Mouse (Mus musculus) cortical plate, adult 2 months (tissue): ENCODE results near the gene Slc30a5. TPM values are rescaled to one million over a fixed set of nuclear protein-coding genes. Genes with fewer than 3 reads are reported as not detected.
"Not testable (repeated sequence)": the region's sequence is repeated elsewhere in the genome, so short reads cannot be mapped to it uniquely, and the experiment has no call there.

ENCODE experiments used
- H3K27ac ChIP-seq: fragments of 200-500 bp; 2 replicates; pipeline ENCODE4 v1.5.1; 2012; ENCODE audit warnings: low read length, control low read depth, inconsistent platforms; ENCODE audit not compliant: insufficient read depth
- H3K4me1 ChIP-seq: fragments of 200-500 bp; 2 replicates; pipeline ENCODE4 v1.6.1; 2011; ENCODE audit warnings: low read length; ENCODE audit not compliant: control insufficient read depth, insufficient read depth
- H3K4me3 ChIP-seq: fragments of 200-500 bp; 2 replicates; pipeline ENCODE4 v1.5.1; 2011; ENCODE audit warnings: mild to moderate bottlenecking, low read length, control low read depth; ENCODE audit not compliant: insufficient read depth
- CTCF ChIP-seq: fragments of 200-500 bp; IDR thresholded peaks from 2 replicates; pipeline ENCODE4 v1.5.1; 2011; ENCODE audit warnings: mild to moderate bottlenecking, control low read depth, low read length; ENCODE audit not compliant: insufficient read depth; ENCODE audit errors: extremely low read depth
- POLR2A ChIP-seq: fragments of 200-500 bp; IDR thresholded peaks from 2 replicates; pipeline ENCODE4 v1.6.1; 2011; ENCODE audit warnings: mild to moderate bottlenecking, low read length, control low read depth; ENCODE audit not compliant: insufficient read depth; ENCODE audit errors: extremely low read depth
- polyA plus RNA-seq: library from polyadenylated mRNA; depleted of rRNA; stranded (reverse); fragments of >200 nt; gene quantifications from 2 replicates; pipeline ENCODE4 v1.2.3, GENCODE M21; 2012

The Slc30a5 gene
- polyA plus RNA-seq, 1 experiment, result 43.5 TPM

- no peak overlapping the region for H3K27ac ChIP-seq
- no peak overlapping the region for H3K4me3 ChIP-seq
- no peaks in the 10 kb centered on the region for H3K4me1 ChIP-seq
- TF ChIP-seq CTCF (no peak), POLR2A (no peak)
Observed at GRCm38 (mm10) chr13:100823863-100824262, 9.4 kb downstream of the Slc30a5 start.

- TF ChIP-seq CTCF, result no peak
- no peak overlapping the region for H3K27ac ChIP-seq
Observed at GRCm38 (mm10) chr13:100814451-100814850, 18.8 kb downstream of the Slc30a5 start.

GRCm38 (mm10) chr13:100805776-100806175, 27.5 kb downstream of the Slc30a5 start:
- no peak for TF ChIP-seq POLR2A
- TF ChIP-seq CTCF, result no peak
- Histone ChIP-seq H3K4me3 (no peak overlapping the region), H3K27ac (no peak overlapping the region), H3K4me1 (no peaks in the 10 kb centered on the region)

More at GRCm38 (mm10) chr13:100814451-100814850, 18.8 kb downstream of the Slc30a5 start:
- H3K4me3 ChIP-seq, result no peak overlapping the region
- H3K4me1 ChIP-seq, result no peaks in the 10 kb centered on the region

GRCm38 (mm10) chr13:100797171-100797570, 36.1 kb downstream of the Slc30a5 start:
- H3K27ac ChIP-seq, result no peak overlapping the region
- TF ChIP-seq POLR2A, result no peak
- TF ChIP-seq CTCF, result no peak

GRCm38 (mm10) chr13:100789083-100789482, 44.1 kb downstream of the Slc30a5 start:
- H3K27ac ChIP-seq, result no peak overlapping the region
- no peak overlapping the region for H3K4me3 ChIP-seq
- TF ChIP-seq POLR2A (no peak), CTCF (no peak)
- no peaks in the 10 kb centered on the region for H3K4me1 ChIP-seq

More at GRCm38 (mm10) chr13:100797171-100797570, 36.1 kb downstream of the Slc30a5 start:
- Histone ChIP-seq H3K4me1 (no peaks in the 10 kb centered on the region), H3K4me3 (no peak overlapping the region)

GRCm38 (mm10) chr13:100788057-100788456, 45.2 kb downstream of the Slc30a5 start:
- not testable (repeated sequence) for H3K4me1 ChIP-seq, H3K27ac ChIP-seq, H3K4me3 ChIP-seq

- TF ChIP-seq CTCF (no peak), POLR2A (no peak)
- no peaks in the 10 kb centered on the region for H3K4me1 ChIP-seq
- no peak overlapping the region for H3K27ac ChIP-seq
- H3K4me3 ChIP-seq, result no peak overlapping the region
Observed at GRCm38 (mm10) chr13:100787316-100788010, 45.8 kb downstream of the Slc30a5 start.

GRCm38 (mm10) chr13:100786414-100786867, 46.8 kb downstream of the Slc30a5 start, which contains the start of gene Ccnb1:
Ccnb1 (minus strand) TSS chr13:100786570.
- Histone ChIP-seq H3K27ac (no peak within 1 kb of the TSS), H3K4me3 (peak within 1 kb of the TSS; percentile 57), H3K4me1 (no peaks in the 10 kb centered on the region)
- peak; percentile 46; the same call in 1 of the 2 replicates for TF ChIP-seq POLR2A
- 0 out of 2 replicates have a peak, but pooled peaks have one; percentile 8 for TF ChIP-seq CTCF

- no peaks in the 10 kb centered on the region for H3K4me1 ChIP-seq
- TF ChIP-seq CTCF (no peak), POLR2A (no peak)
Observed at GRCm38 (mm10) chr13:100785806-100786413, 47.3 kb downstream of the Slc30a5 start.

GRCm38 (mm10) chr13:100777491-100777890, 55.7 kb downstream of the Slc30a5 start:
- H3K27ac ChIP-seq, result no peak overlapping the region
- no peaks in the 10 kb centered on the region for H3K4me1 ChIP-seq
- TF ChIP-seq POLR2A (no peak), CTCF (no peak)
- H3K4me3 ChIP-seq, result no peak overlapping the region

More at GRCm38 (mm10) chr13:100785806-100786413, 47.3 kb downstream of the Slc30a5 start:
- H3K27ac ChIP-seq, result no peak overlapping the region
- peak overlapping the region; percentile 57 for H3K4me3 ChIP-seq
